Mouse (Mus musculus): ENCODE data around the gene Bpifb5.
"Not testable (repeated sequence)": the region's sequence is repeated elsewhere in the genome, so short reads cannot be mapped to it uniquely, and the experiment has no call there.

The Bpifb5 gene

DNA sequence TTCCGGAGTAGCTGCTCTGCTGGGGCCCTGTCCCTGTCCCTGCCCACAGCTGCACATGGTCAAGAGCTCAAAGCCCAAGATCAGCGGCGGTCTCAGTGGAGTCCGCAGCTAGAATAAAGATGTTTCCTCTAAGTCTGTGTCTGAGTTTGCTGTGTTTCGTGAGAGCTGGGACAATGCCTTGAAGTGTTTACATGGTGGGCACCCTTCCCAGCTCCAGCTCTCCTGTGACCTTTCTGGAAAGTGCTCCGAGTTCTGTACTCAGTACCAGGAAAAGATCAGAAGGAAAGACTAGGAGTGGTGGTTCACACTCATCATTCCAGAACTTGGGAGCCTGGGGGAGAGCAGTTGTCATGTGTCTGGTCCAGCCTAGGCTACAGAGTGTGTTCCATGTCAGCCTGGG is 17.2 kb downstream of the Bpifb5 start:
- no peak for DNase-seq (ENCODE audit: low spot score in 2 of 2)

DNA sequence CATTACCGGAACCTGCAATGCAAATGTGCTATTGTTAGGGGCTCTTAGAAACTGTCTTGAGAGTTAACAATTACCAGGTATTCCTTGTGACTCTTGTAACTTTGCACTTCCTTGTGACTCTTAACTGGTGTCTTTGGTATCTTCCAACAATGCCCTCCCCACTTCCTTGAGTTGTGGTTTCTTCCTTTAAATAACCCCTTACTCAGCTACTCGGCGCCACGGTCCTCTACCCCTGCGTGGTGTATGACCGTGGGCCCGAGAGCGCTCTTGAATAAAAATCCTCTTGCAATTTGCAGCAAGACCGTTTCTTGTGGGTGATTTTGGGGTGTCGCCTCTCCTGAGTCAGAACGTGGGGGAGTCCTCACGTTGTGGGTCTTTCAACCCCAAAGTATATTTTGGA is 19.2 kb downstream of the Bpifb5 start:
- not testable (repeated sequence) for DNase-seq (ENCODE audit: low spot score in 2 of 2)

DNA sequence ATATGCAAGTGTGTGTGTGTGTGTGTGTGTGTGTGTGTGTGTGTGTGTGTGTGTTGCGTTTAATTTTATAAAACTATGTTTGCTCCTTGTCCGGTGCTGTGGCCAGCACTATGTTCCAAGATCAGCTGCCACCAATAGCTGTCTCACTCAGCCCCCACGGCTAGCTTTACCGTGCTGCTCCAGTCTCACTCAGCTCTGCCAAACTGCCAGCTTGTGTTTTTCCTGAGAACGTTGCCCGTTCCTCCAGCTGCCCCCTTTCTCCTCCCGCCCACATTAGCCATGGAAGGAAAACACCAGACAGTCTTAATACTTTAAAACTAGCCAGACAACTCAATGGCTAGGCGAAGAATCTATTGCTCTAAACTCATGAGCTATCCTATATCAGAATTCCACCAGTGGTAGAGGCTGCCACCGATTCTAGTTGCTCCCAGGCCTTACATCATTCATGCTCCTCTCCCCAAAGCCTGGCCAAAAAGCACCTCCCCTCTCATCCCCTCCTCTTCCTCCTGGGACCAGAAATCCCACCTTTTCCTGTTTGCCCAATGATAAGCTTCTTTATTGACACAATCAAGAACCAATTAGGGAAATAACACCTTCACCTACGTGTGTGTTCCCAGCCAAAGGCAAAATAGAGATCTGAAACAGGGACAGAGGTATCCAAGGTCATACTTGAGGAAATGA is 20.0 kb downstream of the Bpifb5 start:
- no peak for DNase-seq (ENCODE audit: low spot score in 2 of 2)

DNA sequence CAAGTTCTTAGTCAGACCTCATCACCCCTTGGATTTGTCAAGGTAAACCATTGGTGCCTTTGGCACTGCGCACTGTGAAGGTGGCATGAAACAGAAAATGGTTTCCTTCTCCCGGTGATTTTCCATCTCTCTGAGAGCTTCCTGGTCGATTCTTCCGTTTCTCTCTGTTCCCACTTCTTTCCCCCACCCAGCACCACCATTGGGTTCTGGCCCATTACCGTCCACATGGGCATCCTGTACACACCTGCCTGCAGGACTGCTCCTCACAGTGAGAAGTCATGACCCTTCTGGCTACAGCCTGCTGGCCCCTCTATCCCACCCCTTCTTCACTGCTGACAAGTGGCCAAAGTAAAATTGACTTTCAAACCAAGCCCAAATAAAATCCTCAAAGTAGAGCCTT is 21.8 kb downstream of the Bpifb5 start:
- no peak for DNase-seq (ENCODE audit: low spot score in 2 of 2)

DNA sequence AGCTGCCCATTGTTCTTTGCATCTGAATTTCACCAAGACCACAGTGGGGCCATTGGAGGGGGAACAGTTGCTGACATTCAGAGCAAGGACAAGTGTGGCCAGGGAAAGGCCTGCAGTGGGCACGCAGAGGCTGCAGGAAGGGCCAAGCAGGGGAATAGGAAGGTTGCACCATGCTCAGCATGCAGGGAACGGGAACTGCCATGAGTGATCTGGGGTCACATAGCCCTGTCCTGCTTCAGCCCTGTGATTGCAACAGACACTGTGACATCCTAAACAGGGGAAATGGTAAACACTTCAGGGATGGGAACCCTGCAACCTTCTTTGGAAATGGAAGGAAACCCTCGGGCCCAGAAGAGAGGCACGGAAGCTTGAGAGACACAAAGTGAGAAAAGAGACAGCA is 31.7 kb downstream of the Bpifb5 start:
- DNase-seq (ENCODE audit: low spot score in 2 of 2), result not testable (repeated sequence)

DNA sequence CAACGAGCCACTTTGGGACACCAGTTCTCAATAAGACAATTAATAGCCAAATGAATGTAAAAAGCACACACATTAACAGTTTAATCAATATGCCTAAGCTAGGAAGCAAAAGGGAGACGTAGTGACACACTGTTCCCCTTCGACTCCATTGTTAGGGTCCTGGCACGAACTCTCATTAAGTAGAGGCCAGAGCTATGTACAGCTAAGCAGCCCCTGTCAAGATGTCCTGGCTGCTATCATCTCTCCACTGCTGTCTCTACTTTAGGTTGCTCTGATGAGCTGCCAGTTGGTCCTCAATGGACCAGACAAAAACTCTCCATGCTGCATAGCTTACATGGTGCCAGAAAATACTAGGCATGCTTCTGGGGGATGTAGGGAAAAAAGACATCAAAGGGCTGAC is 32.2 kb downstream of the Bpifb5 start:
- no peak for DNase-seq (ENCODE audit: low spot score in 2 of 2)

DNA sequence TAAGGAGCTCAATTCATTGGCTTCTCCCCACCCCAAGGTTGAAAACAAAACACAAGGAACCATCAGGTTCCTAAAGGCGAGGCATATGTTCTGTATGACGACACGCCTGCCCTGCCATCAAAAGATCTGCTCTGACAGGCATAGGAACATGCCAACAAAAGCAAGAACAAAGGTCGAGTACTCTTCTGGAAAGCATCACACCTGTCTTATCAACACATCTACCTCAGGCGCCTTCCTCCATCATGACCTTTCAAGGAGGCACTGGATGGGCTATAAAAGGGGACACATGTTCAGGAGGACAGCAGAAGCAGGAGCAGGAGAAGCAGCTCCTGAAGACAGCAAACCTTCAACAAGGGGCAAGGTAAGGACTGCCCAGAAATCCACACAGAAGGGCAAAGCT is 34.0 kb downstream of the Bpifb5 start, which contains the start of gene Bpifb9a:
Gene Bpifb9a (plus strand): TSS at position 301 of the 400 bp plus-strand sequence.
- DNase-seq (ENCODE audit: low spot score in 2 of 2), result not testable (repeated sequence)

DNA sequence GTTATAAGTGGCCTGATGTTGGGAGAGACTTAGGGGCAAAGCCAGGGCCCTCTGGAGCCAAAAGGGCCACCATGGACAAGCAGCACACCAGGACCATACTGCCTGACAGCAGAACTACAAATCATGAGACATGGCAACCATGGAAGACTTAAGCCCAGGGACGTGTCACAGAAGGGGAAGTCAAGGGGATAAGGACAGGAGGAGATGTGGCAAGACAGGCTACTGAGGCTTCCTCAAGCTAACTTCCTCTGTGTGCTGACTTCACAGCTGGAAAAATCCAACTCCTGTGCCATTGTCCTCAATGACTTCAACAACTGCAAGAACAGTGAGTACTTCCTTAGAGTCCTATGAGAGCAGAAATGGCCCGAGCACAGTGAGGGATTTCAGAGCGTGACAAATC is 40.9 kb downstream of the Bpifb5 start:
- DNase-seq (ENCODE audit: low spot score in 2 of 2), result not testable (repeated sequence)

Data from frontal cortex, postnatal 25 days (tissue).